9 mouse cellular contexts compared by ENCODE assay signal in the genomic region with DNA sequence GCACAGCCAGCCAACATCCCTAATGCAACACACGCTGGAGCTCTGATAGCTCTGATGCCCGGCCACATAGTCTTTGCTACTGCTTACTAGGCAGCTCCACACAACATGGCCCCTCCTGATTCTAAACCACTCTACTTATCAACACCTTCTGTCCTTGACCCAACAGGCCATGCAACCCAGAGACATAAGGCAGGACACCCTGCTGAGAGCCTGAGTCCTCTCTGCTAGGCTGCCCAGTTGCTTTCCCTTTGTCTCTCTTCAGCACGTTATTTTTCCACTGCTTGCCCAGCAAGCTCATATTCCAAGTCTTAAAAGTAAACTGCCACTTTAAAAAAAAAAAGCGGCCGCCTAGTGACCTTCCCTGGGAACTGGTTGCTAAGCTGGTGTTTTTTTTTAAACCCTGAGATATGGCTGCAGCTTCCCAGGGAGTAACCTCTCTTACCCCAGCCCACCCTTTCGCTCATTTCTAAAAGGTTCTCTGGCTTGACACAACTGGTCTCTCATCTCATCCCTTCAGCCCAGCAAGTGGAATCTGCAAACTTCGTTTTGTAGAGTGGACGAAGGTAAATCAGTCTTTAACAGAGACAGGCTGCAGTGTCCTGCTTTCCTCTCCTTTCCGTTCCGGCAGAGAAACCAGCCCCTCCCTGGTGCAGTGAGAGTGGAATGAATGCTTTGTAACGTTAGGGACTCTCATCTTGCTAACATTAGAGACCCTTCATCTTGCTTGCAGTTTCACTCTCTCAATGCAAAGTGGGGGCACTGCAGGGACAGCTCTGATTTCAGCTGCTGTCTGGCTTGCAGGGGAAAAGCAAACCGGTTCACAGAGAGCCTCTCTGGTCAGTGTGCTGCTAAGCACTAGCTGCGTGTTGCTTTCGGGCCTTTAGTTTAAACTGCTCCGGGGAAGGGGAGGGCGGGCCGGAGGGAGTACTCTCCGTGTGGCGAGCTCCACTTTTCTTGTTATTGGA. TPM values are rescaled to one million over a fixed set of nuclear protein-coding genes. Genes with fewer than 3 reads are reported as not detected.
DNase-seq lines count a peak whose midpoint lies in the region; ATAC-seq and TF ChIP-seq lines count a peak whose summit lies in the region.
"Had no signal": no experiment of that assay in that cellular context is flagged by ENCODE, and none has a peak within 500 bp of the region (broad histone marks: within the 10 kb centered on the region; RNA-seq: fewer than 3 reads in every experiment).

A gene (plus strand): TSS at position 350 of the 965 bp plus-strand sequence.

- H3K36me3 ChIP-seq in embryonic facial prominence, embryonic 15.5 days, result no peaks in the 10 kb centered on the region
- H3K36me3 ChIP-seq in heart, embryonic 16.5 days (ENCODE audit: control insufficient read depth, insufficient read depth), result 0 out of 2 replicates have a peak, but pooled peaks cover 2% of the 10 kb centered on the region
- H3K36me3 ChIP-seq in liver, postnatal 0 days (replicated peaks; ENCODE audit: insufficient read depth, low read length), result no peaks in the 10 kb centered on the region
- H3K36me3 ChIP-seq: G1E had no signal

- H3K4me1 ChIP-seq in embryonic facial prominence, embryonic 15.5 days, result peaks cover 12% of the 10 kb centered on the region; the same call in 1 of the 2 replicates
- peaks cover 13% of the 10 kb centered on the region for H3K4me1 ChIP-seq in heart, embryonic 16.5 days (ENCODE audit: control insufficient read depth, insufficient read depth, low read length)
- H3K4me1 ChIP-seq in liver, postnatal 0 days (ENCODE audit: insufficient read depth), result no peaks in the 10 kb centered on the region

- peak within 1 kb of the TSS; percentile 46 for H3K4me3 ChIP-seq in embryonic facial prominence, embryonic 15.5 days (replicated peaks)
- H3K4me3 ChIP-seq in heart, embryonic 16.5 days (ENCODE audit: low read length), result peak within 1 kb of the TSS; percentile 67
- H3K4me3 ChIP-seq in liver, postnatal 0 days (ENCODE audit: low read depth, low read length), result peak within 1 kb of the TSS; percentile 46

- H3K27me3 ChIP-seq in embryonic facial prominence, embryonic 15.5 days, result no peaks in the 10 kb centered on the region
- H3K27me3 ChIP-seq in heart, embryonic 16.5 days (ENCODE audit: control insufficient read depth, insufficient read depth, low read length), result no peaks in the 10 kb centered on the region
- H3K27me3 ChIP-seq in liver, postnatal 0 days (ENCODE audit: insufficient read depth, low read length), result no peaks in the 10 kb centered on the region

- peak; percentile 57 for ATAC-seq in embryonic facial prominence, embryonic 15.5 days (ENCODE audit: insufficient number of reproducible peaks, low FRiP score, low TSS enrichment, low read depth)
- peak; percentile 84 for ATAC-seq in heart, embryonic 16.5 days (replicated peaks; ENCODE audit: extremely low read depth, insufficient read depth, low FRiP score)
- ATAC-seq in liver, postnatal 0 days, result no peak
- ATAC-seq in monocyte, adult 5-6 weeks (replicated peaks; ENCODE audit: insufficient number of reproducible peaks, low FRiP score, low TSS enrichment, poor library complexity, severe bottlenecking), result no peak

- peak within 1 kb of the TSS; percentile 51 for H3K4me2 ChIP-seq in embryonic facial prominence, embryonic 15.5 days (replicated peaks)
- peak within 1 kb of the TSS; percentile 59 for H3K4me2 ChIP-seq in heart, embryonic 16.5 days (ENCODE audit: low read depth, low read length)
- peak within 1 kb of the TSS; percentile 71 for H3K4me2 ChIP-seq in liver, postnatal 0 days (ENCODE audit: low read depth, low read length)

- H3K27ac ChIP-seq in embryonic facial prominence, embryonic 15.5 days (replicated peaks), result peak within 1 kb of the TSS; percentile 84
- peak within 1 kb of the TSS; percentile 97 for H3K27ac ChIP-seq in heart, embryonic 16.5 days (ENCODE audit: low read length)
- H3K27ac ChIP-seq in liver, postnatal 0 days (ENCODE audit: low read depth), result peak within 1 kb of the TSS; percentile 59

- 8% methylated on average over 19 of the region's 19 CpGs for WGBS in embryonic facial prominence, embryonic 15.5 days
- WGBS in heart, embryonic 16.5 days, result 3% methylated on average over 19 of the region's 19 CpGs
- 11% methylated on average over 19 of the region's 19 CpGs for WGBS in liver, postnatal 0 days (ENCODE audit: insufficient replicate concordance)

- H3K9ac ChIP-seq in embryonic facial prominence, embryonic 15.5 days, result peak within 1 kb of the TSS; percentile 28
- peak within 1 kb of the TSS; percentile 83 for H3K9ac ChIP-seq in heart, embryonic 16.5 days (ENCODE audit: low read length)
- peak within 1 kb of the TSS; percentile 49; the same call in 1 of the 2 replicates for H3K9ac ChIP-seq in liver, postnatal 0 days (replicated peaks)

- no peak for DNase-seq in urinary bladder, adult 2 months (ENCODE audit: low spot score)
- DNase-seq in urinary bladder, postnatal 10 days (ENCODE audit: low spot score), result no peak
- peak; percentile 46 for DNase-seq in kidney, postnatal 14 days
- DNase-seq in liver, postnatal 0 days, result peak; percentile 17
- peak; percentile 37 for DNase-seq in ovary, adult 18-20 months (ENCODE audit: low spot score)

- no peak for TF ChIP-seq CTCF in liver, postnatal 0 days (IDR thresholded peaks at IDR 0.05; ENCODE audit: low read depth)

- no peaks in the 10 kb centered on the region for H3K9me3 ChIP-seq in embryonic facial prominence, embryonic 15.5 days (replicated peaks)
- no peaks in the 10 kb centered on the region for H3K9me3 ChIP-seq in heart, embryonic 16.5 days (replicated peaks; ENCODE audit: control insufficient read depth, low read length)
- H3K9me3 ChIP-seq in liver, postnatal 0 days (ENCODE audit: low read length), result no peaks in the 10 kb centered on the region
- H3K9me3 ChIP-seq: G1E had no signal

- TF ChIP-seq EP300 in liver, postnatal 0 days (IDR thresholded peaks at IDR 0.05; ENCODE audit: low read depth), result no peak

RNA-seq across cellular contexts. Expression of the gene that starts here (rescaled TPM):
- polyA plus RNA-seq in urinary bladder, adult 2 months (2012; rRNA removed), result 15.4 and 16.0 TPM in 2 replicates
- polyA plus RNA-seq in embryonic facial prominence, embryonic 15.5 days (2015; fragmentation: Nextera tagmentation; extraction: Ambion mirVana), result 10.0 and 12.8 TPM in 2 replicates
- 7.5 and 8.6 TPM in 2 replicates for polyA plus RNA-seq in heart, embryonic 16.5 days (2015; fragmentation: Nextera tagmentation; extraction: Ambion mirVana)
- 0.82 and 1.00 TPM in 2 replicates for polyA plus RNA-seq in liver, postnatal 0 days (2015; fragmentation: Nextera tagmentation; extraction: Ambion mirVana)
- not detected in 3 replicates for total RNA-seq in monocyte, adult 5-6 weeks (2017)
- total RNA-seq: G1E had no signal
- polyA plus RNA-seq: G1E had no signal

Comparison
In these comparisons a context has a peak if more than half of its experiments do, and no peak if none do; other contexts are left out.
1. Peak in DNase-seq, H3K4me3 ChIP-seq, H3K27ac ChIP-seq, H3K9ac ChIP-seq and H3K4me2 ChIP-seq in liver, postnatal 0 days; RNA of the gene not detected or under 1 TPM.
2. DNase-seq: peak in kidney, postnatal 14 days (single experiment) and ovary, adult 18-20 months (single experiment); none in urinary bladder, adult 2 months (single experiment) and urinary bladder, postnatal 10 days (single experiment).
3. ATAC-seq: peak in embryonic facial prominence, embryonic 15.5 days (single experiment) and heart, embryonic 16.5 days (single experiment); none in liver, postnatal 0 days (single experiment) and monocyte, adult 5-6 weeks (single experiment).
4. H3K9ac ChIP-seq: peak in every context shown above with its lines; median percentile 83 in heart, embryonic 16.5 days; 49 in liver, postnatal 0 days; 28 in embryonic facial prominence, embryonic 15.5 days.
5. Peak in every context shown above with its lines, with median percentiles within 50 percentile points of each other: H3K27ac ChIP-seq, H3K4me2 ChIP-seq and H3K4me3 ChIP-seq.